Mouse (Mus musculus) adrenal gland (tissue): ENCODE data around the gene Naa40.

Experiments used
- intact Hi-C: fragments of 180-260 bp; cut with DNase I; formaldehyde crosslinking; loops from one replicate; pipeline ENCODE4 v1.15.1; 2025

Naa40 gene

GRCm38 (mm10) chr19:7266421-7266831 lies 25.4 kb upstream of the Naa40 start:
- intact Hi-C loops: loop anchor here (10.0 kb wide), 1 partner anchor 148 kb away; the partner anchor contains the start of gene 2700081O15Rik

GRCm38 (mm10) chr19:7265478-7266191 lies 24.7 kb upstream of the Naa40 start:
- intact Hi-C loops: loop anchor here (10.0 kb wide), 1 partner anchor 149 kb away; the partner anchor contains the start of gene 2700081O15Rik

- intact Hi-C loops: loop anchor here (10.0 kb wide), 1 partner anchor 150 kb away; the partner anchor contains the start of gene 2700081O15Rik
These were observed 23.9 kb upstream of the Naa40 start for GRCm38 (mm10) chr19:7264766-7265331.

GRCm38 (mm10) chr19:7264088-7264765 lies 23.2 kb upstream of the Naa40 start:
- intact Hi-C loops: loop anchor here (10.0 kb wide), 1 partner anchor 151 kb away; the partner anchor contains the start of gene 2700081O15Rik

GRCm38 (mm10) chr19:7262592-7262991 lies 21.6 kb upstream of the Naa40 start:
- intact Hi-C loops: loop anchor here (10.0 kb wide), 1 partner anchor 152 kb away; the partner anchor contains the start of gene 2700081O15Rik

GRCm38 (mm10) chr19:7261964-7262363 lies 21.0 kb upstream of the Naa40 start:
- intact Hi-C loops: loop anchor here (10.0 kb wide), 1 partner anchor 153 kb away; the partner anchor contains the start of gene 2700081O15Rik

GRCm38 (mm10) chr19:7261476-7261875 lies 20.5 kb upstream of the Naa40 start:
- intact Hi-C loops: loop anchor here (10.0 kb wide), 1 partner anchor 153 kb away; the partner anchor contains the start of gene 2700081O15Rik

GRCm38 (mm10) chr19:7257881-7258280 lies 16.9 kb upstream of the Naa40 start:
- intact Hi-C loops: no loop called here

GRCm38 (mm10) chr19:7246021-7246420 lies 5.0 kb upstream of the Naa40 start:
- intact Hi-C loops: no loop called here

- intact Hi-C loops: no loop called here
These were observed 692 bp downstream of the Naa40 start for GRCm38 (mm10) chr19:7240291-7240690.

GRCm38 (mm10) chr19:7239574-7239973 lies 1.4 kb downstream of the Naa40 start:
- intact Hi-C loops: loop anchor here (10.0 kb wide), 1 partner anchor 105 kb away; the partner anchor contains the start of gene Mark2

GRCm38 (mm10) chr19:7236742-7237141 lies 4.2 kb downstream of the Naa40 start:
- intact Hi-C loops: loop anchor here (10.0 kb wide), 1 partner anchor 108 kb away; the partner anchor contains the start of gene Mark2

GRCm38 (mm10) chr19:7236011-7236410 lies 5.0 kb downstream of the Naa40 start:
- intact Hi-C loops: loop anchor here (10.0 kb wide), 1 partner anchor 109 kb away; the partner anchor contains the start of gene Mark2

GRCm38 (mm10) chr19:7235461-7235860 lies 5.5 kb downstream of the Naa40 start:
- intact Hi-C loops: loop anchor here (10.0 kb wide), 1 partner anchor 109 kb away; the partner anchor contains the start of gene Mark2

- intact Hi-C loops: loop anchor here (5.0 to 10.0 kb wide), 2 partner anchors 110 to 183 kb away; partner anchors contain the start of genes 2700081O15Rik and Mark2
These were observed 6.3 kb downstream of the Naa40 start for GRCm38 (mm10) chr19:7234537-7235221.

GRCm38 (mm10) chr19:7226511-7226914 lies 14.5 kb downstream of the Naa40 start:
- intact Hi-C loops: no loop called here

- intact Hi-C loops: no loop called here
These were observed 15.8 kb downstream of the Naa40 start for GRCm38 (mm10) chr19:7225096-7225690.

GRCm38 (mm10) chr19:7224253-7224652 lies 16.7 kb downstream of the Naa40 start:
- intact Hi-C loops: no loop called here

- intact Hi-C loops: no loop called here
These were observed 17.5 kb downstream of the Naa40 start for GRCm38 (mm10) chr19:7223488-7223887.

- intact Hi-C loops: no loop called here
These were observed 18.8 kb downstream of the Naa40 start for GRCm38 (mm10) chr19:7222196-7222595.
